Mouse (Mus musculus): ENCODE measurements at regions not wholly inside any gene's neighbourhood (a gene's known extent, or its start where the extent isn't known, plus 50 kb on each side); places are given as distances from the start of the nearest gene placed in this dataset.

GRCm38 (mm10) chr9:111745206-111745605 is 55.1 kb upstream of the Stac start:
- TF ChIP-seq USF1 (IDR thresholded peaks at IDR 0.05; ENCODE audit: low read depth, low read length): no peak
- no peak for TF ChIP-seq POLR2A (IDR thresholded peaks at IDR 0.05; ENCODE audit: low read depth, low read length)
- no peak for TF ChIP-seq BHLHE40 (IDR thresholded peaks at IDR 0.05; ENCODE audit: low read depth, low read length)
- no peak for TF ChIP-seq NELFE (IDR thresholded peaks at IDR 0.05; ENCODE audit: low read depth, low read length)
- no peak for TF ChIP-seq ELF1 (IDR thresholded peaks at IDR 0.05; ENCODE audit: low read depth, low read length)
- TF ChIP-seq ZMIZ1 (IDR thresholded peaks at IDR 0.05; ENCODE audit: low read depth, low read length): no peak
